Comparison of ENCODE assay signal across 9 mouse cellular contexts in the genomic region with DNA sequence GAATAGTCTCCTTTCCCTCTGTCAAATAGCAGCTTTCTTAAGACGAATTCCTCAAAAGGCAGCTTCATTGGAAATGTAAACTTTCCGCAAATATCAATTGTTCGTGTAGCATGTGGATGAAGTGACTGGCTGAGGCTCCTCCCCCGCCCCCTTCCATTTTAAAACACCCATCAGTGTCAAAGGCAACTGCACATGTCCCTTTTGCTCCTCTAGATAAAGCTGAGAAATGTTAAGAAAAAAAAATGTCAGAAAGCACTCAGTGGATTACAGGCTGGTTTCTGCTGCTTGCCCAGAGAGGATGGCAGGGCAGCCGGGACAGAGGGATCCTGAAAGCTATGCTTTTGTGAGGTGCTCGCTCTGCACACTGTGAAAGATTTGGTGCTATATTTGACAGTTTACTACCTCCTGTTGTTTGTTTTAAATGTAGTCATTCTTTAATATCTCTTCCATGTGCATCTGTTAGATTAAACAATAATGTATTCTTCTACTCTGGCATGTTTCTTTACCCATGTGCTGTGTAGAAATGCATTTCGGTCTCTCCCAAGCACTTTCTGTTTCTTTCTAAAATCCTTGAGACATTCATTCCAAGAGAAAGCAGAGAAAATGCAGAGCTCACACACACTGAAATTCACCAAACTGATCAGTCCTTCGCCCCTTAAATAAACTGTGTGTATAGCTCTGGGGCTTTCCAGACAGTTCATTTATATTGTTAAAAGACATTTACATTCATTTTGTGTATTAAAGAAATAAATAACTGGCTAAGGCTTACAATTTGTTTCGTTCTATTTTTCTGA.
DNase-seq lines count a peak whose midpoint lies in the region; ATAC-seq and TF ChIP-seq lines count a peak whose summit lies in the region.
"Had no signal": no experiment of that assay in that cellular context is flagged by ENCODE, and none has a peak within 500 bp of the region (broad histone marks: within the 10 kb centered on the region; RNA-seq: fewer than 3 reads in every experiment).

No protein-coding gene starts in this region.

- H3K4me1 ChIP-seq in forebrain, embryonic 13.5 days: peaks cover 47% of the 10 kb centered on the region
- H3K4me1 ChIP-seq in forebrain, embryonic 10.5 days: peaks cover 69% of the 10 kb centered on the region
- peaks cover 5% of the 10 kb centered on the region; the same call in 1 of the 2 replicates for H3K4me1 ChIP-seq in lung, postnatal 0 days (ENCODE audit: insufficient read depth, low read depth, low read length)
- peaks cover 43% of the 10 kb centered on the region for H3K4me1 ChIP-seq in liver, embryonic 12.5 days

- H3K27ac ChIP-seq in forebrain, embryonic 13.5 days: no peak overlapping the region
- H3K27ac ChIP-seq in forebrain, embryonic 10.5 days: no peak overlapping the region
- peak overlapping the region; percentile 6; the same call in 1 of the 2 replicates for H3K27ac ChIP-seq in lung, postnatal 0 days (ENCODE audit: low read length)
- 0 out of 2 replicates have a peak overlapping the region, but pooled peaks have one; percentile 6 for H3K27ac ChIP-seq in liver, embryonic 12.5 days

- ATAC-seq in forebrain, embryonic 13.5 days: no peak
- ATAC-seq in lung, postnatal 0 days: no peak
- ATAC-seq in liver, embryonic 12.5 days: peak; percentile 51; the same call in 1 of the 2 replicates
- ATAC-seq: CD4-positive, CD25-positive, alpha-beta regulatory T cell, adult 4 months had no signal

- TF ChIP-seq CTCF in lung, postnatal 0 days (IDR thresholded peaks at IDR 0.05): no peak

- no peak overlapping the region for H3K9ac ChIP-seq in forebrain, embryonic 13.5 days
- no peak overlapping the region for H3K9ac ChIP-seq in lung, postnatal 0 days (replicated peaks; ENCODE audit: low read depth)
- H3K9ac ChIP-seq in liver, embryonic 12.5 days: no peak overlapping the region

- no peak for TF ChIP-seq EP300 in lung, postnatal 0 days (IDR thresholded peaks at IDR 0.05)

- no peaks in the 10 kb centered on the region for H3K36me3 ChIP-seq in forebrain, embryonic 13.5 days (ENCODE audit: poor library complexity, severe bottlenecking)
- H3K36me3 ChIP-seq in forebrain, embryonic 10.5 days (replicated peaks): no peaks in the 10 kb centered on the region
- H3K36me3 ChIP-seq in lung, postnatal 0 days (ENCODE audit: insufficient read depth, low read length): no peaks in the 10 kb centered on the region
- H3K36me3 ChIP-seq in liver, embryonic 12.5 days: no peaks in the 10 kb centered on the region

- no peak for DNase-seq in forebrain, embryonic 10.5 days (ENCODE audit: extremely low spot score, low spot score)
- peak; percentile 34 for DNase-seq in lung, postnatal 0 days (ENCODE audit: low spot score)
- DNase-seq in lung, postnatal 10 days: no peak
- DNase-seq in MN1 (ENCODE audit: low spot score): no peak
- DNase-seq in thymus, adult 18-20 months: no peak
- no peak for DNase-seq in left cerebral cortex, adult 11 months (ENCODE audit: low spot score)

- peaks cover 21% of the 10 kb centered on the region; the same call in 1 of the 2 replicates for H3K27me3 ChIP-seq in forebrain, embryonic 13.5 days
- H3K27me3 ChIP-seq in forebrain, embryonic 10.5 days (ENCODE audit: poor library complexity, severe bottlenecking): peaks cover 26% of the 10 kb centered on the region
- H3K27me3 ChIP-seq in lung, postnatal 0 days (replicated peaks; ENCODE audit: insufficient read depth, low read length): no peaks in the 10 kb centered on the region
- no peaks in the 10 kb centered on the region for H3K27me3 ChIP-seq in liver, embryonic 12.5 days (replicated peaks)

- no peaks in the 10 kb centered on the region for H3K9me3 ChIP-seq in forebrain, embryonic 13.5 days (replicated peaks)
- no peaks in the 10 kb centered on the region for H3K9me3 ChIP-seq in forebrain, embryonic 10.5 days
- no peaks in the 10 kb centered on the region for H3K9me3 ChIP-seq in lung, postnatal 0 days (ENCODE audit: low read length)
- H3K9me3 ChIP-seq in liver, embryonic 12.5 days (replicated peaks): no peaks in the 10 kb centered on the region

- H3K4me3 ChIP-seq in forebrain, embryonic 13.5 days: no peak overlapping the region
- H3K4me3 ChIP-seq in forebrain, embryonic 10.5 days: no peak overlapping the region
- H3K4me3 ChIP-seq in lung, postnatal 0 days (ENCODE audit: low read depth, low read length): peak overlapping the region; percentile 1; the same call in 1 of the 2 replicates
- H3K4me3 ChIP-seq in liver, embryonic 12.5 days: no peak overlapping the region

- H3K4me2 ChIP-seq in forebrain, embryonic 13.5 days: peak overlapping the region; percentile 34
- H3K4me2 ChIP-seq in lung, postnatal 0 days (replicated peaks; ENCODE audit: low read depth, low read length): peak overlapping the region; percentile 23
- peak overlapping the region; percentile 55 for H3K4me2 ChIP-seq in liver, embryonic 12.5 days

- WGBS in forebrain, embryonic 13.5 days: 43% methylated on average over 9 of the region's 9 CpGs
- 50% methylated on average over 9 of the region's 9 CpGs for WGBS in forebrain, embryonic 10.5 days
- WGBS in lung, postnatal 0 days: 22% methylated on average over 9 of the region's 9 CpGs
- 47% methylated on average over 9 of the region's 9 CpGs for WGBS in liver, embryonic 12.5 days (ENCODE audit: insufficient replicate concordance)

Comparison
In these comparisons a context has a peak if more than half of its experiments do, and no peak if none do; other contexts are left out.
1. H3K27ac ChIP-seq: peak in lung, postnatal 0 days (single experiment) and liver, embryonic 12.5 days (single experiment); none in forebrain, embryonic 13.5 days (single experiment) and forebrain, embryonic 10.5 days (single experiment).
2. Peak in every context shown above with its lines, with median percentiles within 50 percentile points of each other: H3K4me2 ChIP-seq.